Mouse (Mus musculus) embryonic facial prominence, embryonic 14.5 days (tissue): Measurements from ENCODE around the gene Samd4. TPM values are rescaled to one million over a fixed set of nuclear protein-coding genes. Genes with fewer than 3 reads are reported as not detected.

Experiments
- ATAC-seq: fragments of 200-750 bp; cut with Nextera tagmentation; 2 replicates; pipeline ENCODE4 v1.8.0; 2017; ENCODE audit warnings: low read depth, moderate number of reproducible peaks, moderate TSS enrichment
- DNase-seq: peaks from one replicate; pipeline ENCODE4 v3.0.0-alpha.2; 2015; ENCODE audit warnings: low spot score
- H3K27ac ChIP-seq: fragments of 300-500 bp; sonication (generic); replicated peaks from 2 replicates; pipeline ENCODE4 v1.5.1; 2014; ENCODE audit warnings: low read depth, mild to moderate bottlenecking, low read length, moderate library complexity
- H3K27me3 ChIP-seq: fragments of 300-500 bp; sonication (generic); replicated peaks from 2 replicates; pipeline ENCODE4 v1.6.1; 2014; ENCODE audit warnings: low read length; ENCODE audit not compliant: control insufficient read depth, insufficient read depth
- H3K36me3 ChIP-seq: fragments of 300-500 bp; sonication (generic); 2 replicates; pipeline ENCODE4 v1.6.1; 2014; ENCODE audit warnings: low read length, mixed read lengths; ENCODE audit not compliant: control insufficient read depth, insufficient read depth
- H3K4me1 ChIP-seq: fragments of 300-500 bp; sonication (generic); 2 replicates; pipeline ENCODE4 v1.6.1; 2014; ENCODE audit warnings: antibody characterized with exemption, low read length; ENCODE audit not compliant: control insufficient read depth, insufficient read depth
- H3K4me2 ChIP-seq: fragments of 300-500 bp; sonication (generic); 2 replicates; pipeline ENCODE4 v1.6.1; 2014; ENCODE audit warnings: low read depth, mild to moderate bottlenecking, low read length, moderate library complexity, mixed read lengths
- H3K4me3 ChIP-seq: fragments of 300-500 bp; sonication (generic); 2 replicates; pipeline ENCODE4 v1.5.1; 2014; ENCODE audit warnings: low read depth, mild to moderate bottlenecking, low read length
- H3K9ac ChIP-seq: fragments of 300-500 bp; sonication (generic); 2 replicates; pipeline ENCODE4 v1.6.1; 2014; ENCODE audit warnings: low read depth, mild to moderate bottlenecking, low read length, moderate library complexity, mixed read lengths
- H3K9me3 ChIP-seq: fragments of 300-500 bp; sonication (generic); 2 replicates; pipeline ENCODE4 v1.6.1; 2016; ENCODE audit warnings: low read length; ENCODE audit not compliant: control insufficient read depth
- WGBS: fragments of 180-500 bp; shearing (Covaris S2); extraction: QIAGEN DNeasy Blood & Tissue Kit; methylation state at CpG from one replicate; pipeline ENCODE4 v1.1.7; 2014; 5-methylcytosine and 5-hydroxymethylcytosine counted together
- polyA plus RNA-seq: library from polyadenylated mRNA; unstranded; fragments of >200 nt; fragmentation: Nextera tagmentation; extraction: Ambion mirVana; gene quantifications from 2 replicates; pipeline ENCODE4 v1.2.1, GENCODE M21; 2014

Samd4 gene
- polyA plus RNA-seq, 1 experiment from 2014 or later = 9.6 TPM

GRCm38 (mm10) chr14:46932121-46932520 lies 49.5 kb downstream of the Samd4 start:
- H3K4me2 ChIP-seq = no peak overlapping the region
- H3K27me3 ChIP-seq = no peaks in the 10 kb centered on the region
- no peak overlapping the region for H3K4me3 ChIP-seq
- H3K27ac ChIP-seq = no peak overlapping the region
- no peak for ATAC-seq
- H3K9ac ChIP-seq = no peak overlapping the region
- DNase-seq = no peak
- peaks cover 11% of the 10 kb centered on the region; the same call in 1 of the 2 replicates for H3K4me1 ChIP-seq
- H3K36me3 ChIP-seq = no peaks in the 10 kb centered on the region; the same call in 1 of the 2 replicates
- H3K9me3 ChIP-seq = no peaks in the 10 kb centered on the region
- 86% methylated on average over 13 of the region's 13 CpGs for WGBS

- WGBS = 48% methylated on average over 6 of the region's 6 CpGs
- Histone ChIP-seq H3K9ac (no peak overlapping the region), H3K4me1 (peaks cover 11% of the 10 kb centered on the region; the same call in 1 of the 2 replicates), H3K4me3 (no peak overlapping the region), H3K4me2 (no peak overlapping the region), H3K9me3 (no peaks in the 10 kb centered on the region), H3K27me3 (no peaks in the 10 kb centered on the region), H3K27ac (no peak overlapping the region), H3K36me3 (no peaks in the 10 kb centered on the region; the same call in 1 of the 2 replicates)
- ATAC-seq = no peak
- DNase-seq = no peak
These were observed 50.1 kb downstream of the Samd4 start for GRCm38 (mm10) chr14:46932708-46933107.

GRCm38 (mm10) chr14:46941077-46941476 lies 58.4 kb downstream of the Samd4 start:
- DNase-seq = no peak
- Histone ChIP-seq H3K4me1 (peaks cover 22% of the 10 kb centered on the region), H3K36me3 (no peaks in the 10 kb centered on the region), H3K9me3 (no peaks in the 10 kb centered on the region), H3K27ac (peak overlapping the region; percentile 93), H3K9ac (0 out of 2 replicates have a peak overlapping the region, but pooled peaks have one; percentile 43), H3K4me3 (no peak overlapping the region), H3K27me3 (no peaks in the 10 kb centered on the region), H3K4me2 (peak overlapping the region; percentile 44)
- WGBS = 20% methylated on average over 6 of the region's 6 CpGs
- no peak; the same call in 1 of the 2 replicates for ATAC-seq

GRCm38 (mm10) chr14:46941896-46942812 lies 59.5 kb downstream of the Samd4 start:
- no peaks in the 10 kb centered on the region for H3K9me3 ChIP-seq
- H3K4me3 ChIP-seq = 0 out of 2 replicates have a peak overlapping the region, but pooled peaks have one; percentile 10
- H3K4me1 ChIP-seq = peaks cover 22% of the 10 kb centered on the region
- peak overlapping the region; percentile 43 for H3K9ac ChIP-seq
- peak; percentile 94 for DNase-seq
- ATAC-seq = peak; percentile 90
- H3K27me3 ChIP-seq = no peaks in the 10 kb centered on the region
- no peaks in the 10 kb centered on the region for H3K36me3 ChIP-seq
- WGBS = 42% methylated on average over 23 of the region's 23 CpGs
- peak overlapping the region; percentile 93 for H3K27ac ChIP-seq
- H3K4me2 ChIP-seq = peak overlapping the region; percentile 44

GRCm38 (mm10) chr14:46944411-46944810 lies 61.8 kb downstream of the Samd4 start:
- Histone ChIP-seq H3K9ac (no peak overlapping the region), H3K27me3 (no peaks in the 10 kb centered on the region), H3K4me2 (no peak overlapping the region), H3K4me1 (peaks cover 22% of the 10 kb centered on the region), H3K9me3 (no peaks in the 10 kb centered on the region), H3K36me3 (no peaks in the 10 kb centered on the region), H3K4me3 (no peak overlapping the region), H3K27ac (no peak overlapping the region)
- WGBS = 77% methylated on average over 3 of the region's 3 CpGs
- no peak for ATAC-seq
- DNase-seq = no peak

- Histone ChIP-seq H3K4me1 (peaks cover 22% of the 10 kb centered on the region), H3K36me3 (no peaks in the 10 kb centered on the region), H3K4me3 (no peak overlapping the region), H3K4me2 (no peak overlapping the region), H3K27me3 (no peaks in the 10 kb centered on the region), H3K9ac (no peak overlapping the region), H3K27ac (no peak overlapping the region), H3K9me3 (no peaks in the 10 kb centered on the region)
- DNase-seq (no peak), ATAC-seq (no peak)
- 75% methylated on average over 10 of the region's 10 CpGs for WGBS
These were observed 63.3 kb downstream of the Samd4 start for GRCm38 (mm10) chr14:46945903-46946490.

- Histone ChIP-seq H3K4me1 (peaks cover 11% of the 10 kb centered on the region; the same call in 1 of the 2 replicates), H3K27ac (no peak overlapping the region), H3K9ac (no peak overlapping the region), H3K4me2 (no peak overlapping the region), H3K9me3 (no peaks in the 10 kb centered on the region), H3K4me3 (no peak overlapping the region), H3K36me3 (no peaks in the 10 kb centered on the region), H3K27me3 (no peaks in the 10 kb centered on the region)
- ATAC-seq (no peak), DNase-seq (no peak)
- 88% methylated on average over 3 of the region's 3 CpGs for WGBS
These were observed 65.0 kb downstream of the Samd4 start for GRCm38 (mm10) chr14:46947644-46948043.

GRCm38 (mm10) chr14:46950527-46951384 lies 68.1 kb downstream of the Samd4 start:
- ATAC-seq (peak; percentile 66; the same call in 1 of the 2 replicates), DNase-seq (peak; percentile 65)
- WGBS = 35% methylated on average over 11 of the region's 11 CpGs
- Histone ChIP-seq H3K4me1 (peaks cover 21% of the 10 kb centered on the region), H3K9me3 (no peaks in the 10 kb centered on the region), H3K4me3 (no peak overlapping the region), H3K4me2 (no peak overlapping the region), H3K9ac (no peak overlapping the region), H3K27ac (no peak overlapping the region), H3K36me3 (no peaks in the 10 kb centered on the region), H3K27me3 (no peaks in the 10 kb centered on the region)
